Mouse (Mus musculus): ENCODE results near the gene Tmem239.

Tmem239 gene

DNA sequence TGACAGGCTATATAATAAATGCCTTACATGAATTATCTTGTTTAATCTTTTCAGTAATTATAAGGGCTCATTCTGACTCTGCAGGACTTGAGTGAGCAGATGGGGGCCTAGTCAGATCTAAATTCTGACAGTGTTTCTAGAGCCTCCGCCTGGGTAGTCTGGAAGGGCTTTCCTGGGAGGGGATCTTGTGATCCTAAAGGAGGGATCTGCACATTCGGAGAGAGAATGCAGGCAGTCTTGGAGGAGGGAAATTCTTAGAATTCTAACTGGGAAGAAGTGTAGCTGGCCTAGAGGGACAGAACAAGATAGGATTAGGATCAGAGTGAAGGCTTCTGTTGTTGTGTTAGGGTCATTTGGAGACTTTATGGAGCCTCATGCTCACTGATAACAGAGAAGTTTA, 46.0 kb downstream of the Tmem239 start:
- no peak for DNase-seq

DNA sequence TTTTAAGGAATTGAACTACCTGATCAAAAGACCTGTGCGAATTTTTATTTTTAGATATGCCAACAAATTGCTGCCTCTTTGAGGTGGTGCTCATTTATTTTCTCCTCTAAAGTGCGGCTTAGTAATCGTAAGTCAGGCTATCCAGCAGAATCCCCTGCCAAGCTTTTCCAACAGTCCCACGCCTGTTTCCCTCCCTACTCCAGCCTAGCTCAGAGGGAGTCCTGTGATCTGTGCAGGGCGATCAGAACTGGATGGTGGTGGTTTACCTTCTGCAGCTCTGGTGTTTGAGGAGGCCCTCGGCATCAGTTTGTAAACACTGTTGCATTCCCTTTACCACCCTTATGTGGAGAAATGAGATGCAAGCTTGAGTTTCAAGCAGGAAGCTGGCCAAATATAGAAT, 47.1 kb downstream of the Tmem239 start:
- no peak for DNase-seq

GRCm38 (mm10) chr2:130454748-130455370, 48.6 kb downstream of the Tmem239 start:
- DNase-seq, result no peak
